In the genomic region with DNA sequence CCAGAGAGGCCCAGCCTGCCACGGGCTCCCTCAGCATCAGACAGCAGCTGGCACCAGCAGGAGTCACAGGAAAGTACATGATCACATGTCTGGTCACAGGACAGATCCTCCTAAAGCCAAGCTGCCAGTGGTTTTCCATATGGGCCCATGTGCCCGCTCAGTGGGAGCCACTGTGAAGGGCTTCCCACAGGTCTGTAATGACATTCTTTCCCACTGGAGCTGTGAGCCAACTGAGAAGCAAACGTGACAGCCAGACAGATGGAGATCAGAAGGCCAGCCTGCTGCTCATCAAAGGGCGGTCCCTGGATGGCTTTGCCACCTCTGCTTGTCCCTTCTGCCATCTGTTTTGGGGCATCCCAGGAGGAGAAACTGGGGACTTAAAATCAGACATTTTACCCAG, we compare ENCODE assay signal across 13 mouse cellular contexts.
A peak's percentile ranks its signal among the peaks of the same experiment; 100 is the strongest.
DNase-seq lines count a peak whose midpoint lies in the region.
"Had no signal": no experiment of that assay in that cellular context is flagged by ENCODE, and none has a peak within 500 bp of the region (broad histone marks: within the 10 kb centered on the region; RNA-seq: fewer than 3 reads in every experiment).

No protein-coding gene starts in this region.

- DNase-seq in cerebellum, adult 18-20 months, result peak; percentile 7 to 12
- DNase-seq in cerebellum, adult 11 months, result no peak
- peak; percentile 88 for DNase-seq in left cerebral cortex, postnatal 4 days
- DNase-seq in left cerebral cortex, adult 8-10 months (ENCODE audit: low spot score in 2 of 2), result no peak
- DNase-seq in cerebellum, postnatal 10 days, result peak; percentile 81 to 90
- DNase-seq in retina, embryonic 14.5 days (ENCODE audit: low spot score), result peak; percentile 41
- DNase-seq in B cell, adult 2 months, result no peak
- no peak for DNase-seq in adrenal gland, adult 8-10 months
- DNase-seq: adrenal gland, postnatal 36 days; kidney, adult 2 months; liver, postnatal 0 days; lung, postnatal 36 days; thymus, adult 2 months had no signal

- intact Hi-C loops in left cerebral cortex, postnatal 4 days (cut with DNase I), result no loop called here

Comparison
In these comparisons a context has a peak if more than half of its experiments do, and no peak if none do; other contexts are left out.
1. DNase-seq: peak in cerebellum, adult 18-20 months (2 of 2), left cerebral cortex, postnatal 4 days (single experiment), cerebellum, postnatal 10 days (2 of 2) and retina, embryonic 14.5 days (single experiment); none in cerebellum, adult 11 months (single experiment), left cerebral cortex, adult 8-10 months (0 of 2), B cell, adult 2 months (0 of 2) and adrenal gland, adult 8-10 months (single experiment).